Mouse (Mus musculus): ENCODE data around the gene Bnc2. TPM values are rescaled to one million over a fixed set of nuclear protein-coding genes. Genes with fewer than 3 reads are reported as not detected.

Bnc2 gene
- polyA plus RNA-seq, 1 experiment from 2014 or later, result 11.0 TPM

DNA sequence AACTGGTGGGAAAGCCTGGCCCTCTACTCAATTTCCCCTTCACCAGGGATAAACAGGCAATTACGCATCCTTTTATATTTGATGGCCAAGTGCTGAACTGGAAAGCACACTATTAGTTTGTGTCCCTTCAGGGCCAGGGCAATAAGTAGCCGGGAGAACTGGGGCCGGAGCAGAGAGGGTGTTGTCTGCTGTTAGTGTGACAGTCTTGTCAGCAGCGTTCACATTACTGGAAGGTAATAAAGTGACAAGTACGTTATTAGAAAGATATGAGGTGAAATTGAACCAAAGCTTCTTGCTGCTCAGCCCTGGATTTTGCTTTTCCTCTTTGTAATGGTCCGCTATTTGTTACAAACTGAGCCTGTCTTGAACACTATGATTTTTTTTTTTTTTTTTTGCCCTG lies 405.2 kb downstream of the Bnc2 start:
- Histone ChIP-seq H3K4me2 (no peak overlapping the region), H3K36me3 (no peaks in the 10 kb centered on the region), H3K27me3 (no peaks in the 10 kb centered on the region), H3K9me3 (no peaks in the 10 kb centered on the region), H3K4me1 (replicated peaks) (0 out of 2 replicates have a peak, but pooled peaks cover 12% of the 10 kb centered on the region), H3K4me3 (no peak overlapping the region), H3K27ac (no peak overlapping the region), H3K9ac (no peak overlapping the region)
- WGBS, result 76% methylated on average over 6 of the region's 6 CpGs
- no peak for ATAC-seq (ENCODE audit: low FRiP score)

DNA sequence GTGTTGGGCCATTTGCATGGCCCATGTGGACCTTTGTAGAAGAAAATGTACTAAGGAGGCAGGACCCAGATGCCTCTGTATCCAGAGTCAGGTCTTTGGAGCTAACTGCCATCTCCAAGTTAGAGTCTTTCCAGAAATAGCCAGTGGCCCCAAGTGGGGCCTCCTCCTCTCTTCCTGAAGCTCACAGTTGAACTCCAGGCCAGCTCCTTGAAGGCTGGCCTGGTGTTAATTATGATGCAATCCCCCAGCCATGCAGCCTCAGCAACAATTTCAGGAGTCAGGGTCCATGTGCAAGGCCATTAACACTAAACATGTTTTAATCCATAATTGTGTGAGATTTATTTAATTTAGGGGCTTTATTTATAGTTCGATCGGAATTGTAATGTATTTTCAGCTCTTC lies 427.7 kb downstream of the Bnc2 start:
- H3K4me2 ChIP-seq, result no peak overlapping the region
- no peak for ATAC-seq (ENCODE audit: low FRiP score)
- H3K27me3 ChIP-seq, result no peaks in the 10 kb centered on the region
- WGBS, result 94% methylated on average over 2 of the region's 2 CpGs
- no peak overlapping the region for H3K27ac ChIP-seq
- no peak overlapping the region for H3K9ac ChIP-seq
- no peaks in the 10 kb centered on the region for H3K36me3 ChIP-seq
- no peaks in the 10 kb centered on the region for H3K9me3 ChIP-seq
- no peaks in the 10 kb centered on the region for H3K4me1 ChIP-seq (replicated peaks)
- H3K4me3 ChIP-seq, result no peak overlapping the region

DNA sequence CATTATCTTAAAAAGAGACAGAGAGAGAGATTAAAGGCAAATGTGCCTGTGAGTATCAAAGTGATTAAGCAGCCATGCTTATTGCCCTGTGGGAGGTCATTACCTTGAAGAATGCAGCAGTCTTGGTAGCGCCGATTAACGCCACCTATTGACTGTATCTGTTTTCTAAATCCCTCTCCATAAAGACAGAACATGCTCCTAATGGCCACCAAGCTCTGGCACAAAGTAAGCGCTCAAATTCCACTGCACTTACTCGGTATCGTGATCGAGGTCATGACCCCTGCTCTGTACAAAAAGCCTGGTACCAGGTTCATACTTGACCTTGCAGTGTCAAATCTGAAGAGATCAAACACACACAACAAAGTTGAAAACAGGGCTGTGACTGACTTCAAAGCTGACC lies 442.7 kb downstream of the Bnc2 start:
- Histone ChIP-seq H3K9ac (no peak overlapping the region), H3K9me3 (no peaks in the 10 kb centered on the region), H3K4me3 (no peak overlapping the region), H3K27ac (no peak overlapping the region), H3K27me3 (0 out of 2 replicates have a peak, but pooled peaks cover 2% of the 10 kb centered on the region), H3K4me1 (replicated peaks) (no peaks in the 10 kb centered on the region), H3K4me2 (no peak overlapping the region), H3K36me3 (no peaks in the 10 kb centered on the region)
- WGBS, result 74% methylated on average over 7 of the region's 7 CpGs
- no peak for ATAC-seq (ENCODE audit: low FRiP score)

DNA sequence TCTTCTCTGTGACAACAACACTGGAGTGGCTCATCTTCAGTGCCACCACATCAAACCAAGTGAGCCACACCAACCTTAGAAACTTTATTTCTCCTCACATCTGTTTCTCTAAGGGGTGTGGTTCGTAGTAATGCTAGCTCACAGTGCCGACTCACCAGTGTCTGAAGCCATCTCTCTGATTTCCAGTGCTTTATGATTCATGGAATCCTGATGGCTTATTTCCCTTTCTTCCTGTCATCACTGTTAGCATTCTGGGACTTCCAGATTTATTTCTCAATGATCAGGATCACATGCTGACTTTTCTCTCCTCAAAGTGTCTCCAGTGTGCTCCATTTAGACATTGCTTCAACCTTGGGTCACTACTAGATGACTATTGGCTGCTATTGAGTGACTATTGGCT lies 443.8 kb downstream of the Bnc2 start:
- Histone ChIP-seq H3K36me3 (no peaks in the 10 kb centered on the region), H3K4me2 (no peak overlapping the region), H3K4me3 (no peak overlapping the region), H3K27ac (no peak overlapping the region), H3K4me1 (replicated peaks) (no peaks in the 10 kb centered on the region), H3K9me3 (no peaks in the 10 kb centered on the region), H3K9ac (no peak overlapping the region), H3K27me3 (0 out of 2 replicates have a peak, but pooled peaks cover 2% of the 10 kb centered on the region)
- WGBS, result 90% methylated on average over 2 of the region's 2 CpGs
- no peak for ATAC-seq (ENCODE audit: low FRiP score)

DNA sequence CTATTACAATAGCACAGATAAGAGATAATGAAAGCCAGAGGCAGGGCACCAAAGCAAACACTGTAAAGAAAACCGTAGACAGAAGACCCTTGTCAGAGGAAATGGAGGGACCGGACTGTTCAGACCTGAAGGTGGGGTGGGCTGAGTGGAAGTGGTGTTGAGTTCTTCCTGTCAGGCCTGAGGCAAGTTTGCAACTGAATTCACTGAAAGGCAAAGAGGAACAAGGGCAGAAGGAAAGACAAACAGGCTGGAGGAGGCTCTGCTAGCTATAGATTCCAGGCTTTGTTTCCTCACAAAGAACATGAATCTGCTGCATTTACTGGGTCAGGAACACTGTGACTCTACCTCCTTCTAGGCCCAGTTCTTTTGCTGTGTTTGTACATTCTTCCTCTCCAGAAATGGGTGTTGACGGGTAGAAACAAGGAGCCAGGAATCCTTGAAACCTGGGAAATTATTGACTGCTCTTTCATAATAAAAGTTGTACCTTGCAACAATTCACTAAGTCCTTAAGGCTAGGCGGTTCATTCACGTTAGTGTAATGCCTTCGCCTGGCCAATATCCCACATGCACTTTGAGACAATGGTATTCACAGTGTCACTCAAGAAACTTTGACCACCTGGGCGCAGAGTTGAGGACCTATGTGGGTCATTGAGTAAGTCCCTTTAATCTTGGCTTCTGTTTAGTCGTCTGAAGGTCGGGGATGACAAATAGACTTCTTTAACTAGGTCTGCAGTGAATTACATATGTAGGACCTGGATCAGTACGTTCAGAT lies 445.7 kb downstream of the Bnc2 start:
- no peak overlapping the region for H3K4me3 ChIP-seq
- H3K27ac ChIP-seq, result no peak overlapping the region
- no peak overlapping the region for H3K4me2 ChIP-seq
- no peaks in the 10 kb centered on the region for H3K4me1 ChIP-seq (replicated peaks)
- H3K9ac ChIP-seq, result no peak overlapping the region
- H3K27me3 ChIP-seq, result no peaks in the 10 kb centered on the region
- 78% methylated on average over 10 of the region's 10 CpGs for whole genome bisulfite sequencing
- H3K9me3 ChIP-seq, result no peaks in the 10 kb centered on the region
- ATAC-seq (ENCODE audit: low FRiP score), result no peak
- H3K36me3 ChIP-seq, result no peaks in the 10 kb centered on the region

DNA sequence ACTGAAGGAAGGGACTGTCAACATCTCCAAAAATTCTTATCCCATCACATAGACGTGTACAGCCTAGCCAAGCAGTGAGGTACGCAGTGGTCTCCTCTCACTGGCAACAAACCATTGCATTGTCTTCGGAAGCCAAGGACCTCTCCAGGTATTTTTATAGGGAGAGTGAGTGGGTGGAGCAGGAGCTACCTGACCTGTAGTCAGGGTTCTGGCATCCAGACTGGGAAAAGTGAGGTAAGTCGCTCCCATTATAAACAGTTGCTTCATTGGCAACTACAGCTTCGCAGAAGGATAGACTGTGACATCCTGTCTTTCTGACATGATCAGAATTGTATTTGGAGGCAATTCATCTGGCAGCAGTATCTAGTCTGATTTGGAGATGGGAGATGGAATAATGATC lies 446.5 kb downstream of the Bnc2 start:
- H3K4me1 ChIP-seq (replicated peaks), result no peaks in the 10 kb centered on the region
- no peak overlapping the region for H3K27ac ChIP-seq
- 92% methylated on average over 5 of the region's 5 CpGs for WGBS

More for the DNA sequence above, 446.5 kb downstream of the Bnc2 start:
- H3K4me2 ChIP-seq, result no peak overlapping the region
- no peaks in the 10 kb centered on the region for H3K36me3 ChIP-seq
- H3K9ac ChIP-seq, result no peak overlapping the region
- no peak for ATAC-seq (ENCODE audit: low FRiP score)
- no peak overlapping the region for H3K4me3 ChIP-seq
- H3K9me3 ChIP-seq, result no peaks in the 10 kb centered on the region
- no peaks in the 10 kb centered on the region for H3K27me3 ChIP-seq

Other genes starting within 250 kb of the Bnc2 start
- gene Cntln, start 209.0 kb upstream of the Bnc2 start, polyA plus RNA-seq (2015; fragmentation: Nextera tagmentation; extraction: Ambion mirVana), result 5.6 and 5.7 TPM in 2 replicates

Data from hindbrain, embryonic 13.5 days (tissue).